Mouse (Mus musculus): ENCODE measurements at regions not wholly inside any gene's neighbourhood (a gene's known extent, or its start where the extent isn't known, plus 50 kb on each side); places are given as distances from the start of the nearest gene placed in this dataset.

DNA sequence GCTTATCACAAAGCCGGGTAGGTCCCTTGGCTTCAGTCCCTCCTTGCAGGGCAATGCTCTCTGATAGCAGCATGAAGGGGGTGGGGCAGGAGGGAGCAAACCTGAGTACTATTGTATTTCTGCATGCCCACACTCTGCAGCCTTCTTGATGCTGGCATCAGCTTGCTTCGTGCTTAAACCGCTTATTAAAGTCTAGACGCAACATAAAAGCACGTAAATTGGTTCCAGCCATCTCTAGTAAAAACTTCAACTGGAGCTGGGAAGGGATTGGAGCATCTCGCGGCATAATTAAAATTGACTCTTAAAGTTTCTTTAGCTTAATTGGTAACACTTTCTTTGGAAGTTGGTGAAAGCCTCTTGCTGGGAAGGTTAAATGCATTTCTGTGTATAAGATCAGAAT is 131.5 kb upstream of the Jag1 start:
- TF ChIP-seq CTCF (IDR thresholded peaks at IDR 0.05; ENCODE audit: control insufficient read depth, insufficient read depth, insufficient replicate concordance, low read depth, low read length) (no peak), POLR2A (IDR thresholded peaks at IDR 0.05; ENCODE audit: control insufficient read depth, low read depth, low read length) (no peak)
